Mouse (Mus musculus) heart, adult 2 months (tissue): ENCODE data around the gene Kif1a.

Experiments used
- EP300 ChIP-seq: fragments of 200-500 bp; IDR thresholded peaks from 2 replicates; pipeline ENCODE4 v1.6.1; 2011; ENCODE audit warnings: low read depth, low read length, control low read depth; ENCODE audit not compliant: insufficient read depth
- POLR2A ChIP-seq: fragments of 200-500 bp; IDR thresholded peaks from 2 replicates; pipeline ENCODE4 v1.6.1; 2011; ENCODE audit warnings: mild to moderate bottlenecking, low read depth, low read length, control low read depth; ENCODE audit not compliant: insufficient read depth

- TF ChIP-seq EP300: no peak
- TF ChIP-seq POLR2A: no peak
Observed at GRCm38 (mm10) chr1:93029387-93029786, 72.4 kb downstream of the Kif1a start.
